Mouse (Mus musculus) large intestine, adult 2 months (tissue): Measurements from ENCODE around the gene Setd4. TPM values are rescaled to one million over a fixed set of nuclear protein-coding genes. Genes with fewer than 3 reads are reported as not detected.
"Not testable (repeated sequence)": the region's sequence is repeated elsewhere in the genome, so short reads cannot be mapped to it uniquely, and the experiment has no call there.

Source experiments
- DNase-seq: peaks from one replicate; pipeline ENCODE4 v3.0.0-alpha.2; 2012; ENCODE audit warnings: low read depth, low spot score
- WGBS: fragments of 180-500 bp; shearing (Covaris S2); methylation state at CpG from one replicate; pipeline ENCODE4 v1.1.7; 2018; 5-methylcytosine and 5-hydroxymethylcytosine counted together
- polyA plus RNA-seq: library from polyadenylated mRNA; depleted of rRNA; stranded (reverse); fragments of >200 nt; gene quantifications from 2 replicates; pipeline ENCODE4 v1.2.3, GENCODE M21; 2012; rRNA removed

Setd4 gene
- 4.4 and 7.1 TPM in 2 replicates for polyA plus RNA-seq

DNA sequence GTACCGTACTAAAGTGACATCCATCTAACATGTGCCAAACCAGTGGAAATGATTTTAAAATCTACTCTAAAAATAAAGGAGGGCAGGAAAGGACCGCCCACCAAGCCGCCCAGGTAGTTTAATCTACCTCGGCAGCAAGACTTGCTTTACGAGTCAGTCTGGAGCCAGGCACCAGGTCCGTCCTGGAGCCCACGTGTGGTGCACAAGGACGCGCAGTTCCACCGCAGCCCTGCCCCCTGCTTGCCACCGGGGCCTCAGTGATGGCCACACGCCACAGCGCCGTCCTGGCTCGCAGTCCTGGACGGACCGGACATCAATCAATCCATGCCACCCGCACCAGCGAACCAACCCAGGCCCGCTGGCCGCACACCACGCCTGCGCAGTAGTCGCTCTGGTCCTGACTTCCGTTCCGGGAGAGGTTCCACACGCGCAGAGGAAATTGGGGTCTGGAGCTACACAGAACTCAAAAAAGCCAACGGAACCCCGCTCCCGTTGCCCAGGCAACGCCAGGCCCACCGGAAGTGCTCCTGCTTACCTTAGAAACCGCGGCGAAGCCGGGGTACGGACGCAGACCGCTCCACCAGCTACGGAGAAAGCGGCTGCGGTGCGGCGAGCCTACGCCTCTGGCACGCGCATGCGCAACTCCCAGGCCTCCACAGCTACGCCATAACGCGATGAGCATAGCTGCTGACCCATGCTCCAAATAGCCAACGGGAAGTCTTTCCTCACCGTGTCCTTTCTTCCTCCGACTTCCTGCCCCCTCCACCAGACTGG is at the start of gene Setd4:
Gene Setd4, minus strand, starts transcription at position 625 of the 774 bp plus-strand sequence.
- under 1% methylated on average over 55 of the region's 55 CpGs for WGBS
- no peak for DNase-seq

DNA sequence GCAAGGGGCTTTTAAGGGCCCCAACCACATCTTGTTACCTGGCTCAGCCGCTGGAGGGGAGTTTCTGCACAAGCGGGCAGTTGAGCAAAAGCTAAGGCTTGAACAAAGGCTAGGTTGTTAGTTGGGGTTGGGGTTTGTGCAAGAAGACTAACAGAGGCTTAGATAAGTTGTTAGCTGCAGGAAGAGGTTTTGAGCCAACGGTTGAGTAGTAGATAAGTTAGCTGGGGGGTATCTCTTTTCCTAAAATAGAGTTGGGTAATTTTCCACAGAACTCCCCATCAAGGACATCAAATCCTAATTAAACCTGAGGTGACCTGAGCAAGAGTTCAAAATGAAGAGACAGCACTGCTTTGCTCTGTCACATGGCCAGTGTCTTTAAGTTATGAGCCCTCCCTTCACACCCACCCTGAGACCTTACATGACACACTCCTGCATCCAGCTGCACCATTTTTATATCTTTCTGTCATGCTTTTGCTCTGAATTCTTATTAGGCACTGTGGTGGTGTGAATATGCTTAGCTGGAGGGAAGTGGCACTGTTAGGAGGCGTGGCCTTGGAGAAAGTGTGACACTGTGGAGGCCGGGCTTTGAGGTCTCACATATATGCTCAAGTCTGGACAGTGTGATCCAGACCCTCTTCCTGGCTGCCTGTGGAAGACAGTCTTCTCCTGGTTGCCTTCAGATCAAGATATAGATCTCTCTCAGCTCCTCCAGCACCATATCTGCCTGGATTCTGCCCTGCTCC is 44.7 kb upstream of the Setd4 start:
- WGBS: 78% methylated on average over 5 of the region's 5 CpGs
- no peak for DNase-seq

DNA sequence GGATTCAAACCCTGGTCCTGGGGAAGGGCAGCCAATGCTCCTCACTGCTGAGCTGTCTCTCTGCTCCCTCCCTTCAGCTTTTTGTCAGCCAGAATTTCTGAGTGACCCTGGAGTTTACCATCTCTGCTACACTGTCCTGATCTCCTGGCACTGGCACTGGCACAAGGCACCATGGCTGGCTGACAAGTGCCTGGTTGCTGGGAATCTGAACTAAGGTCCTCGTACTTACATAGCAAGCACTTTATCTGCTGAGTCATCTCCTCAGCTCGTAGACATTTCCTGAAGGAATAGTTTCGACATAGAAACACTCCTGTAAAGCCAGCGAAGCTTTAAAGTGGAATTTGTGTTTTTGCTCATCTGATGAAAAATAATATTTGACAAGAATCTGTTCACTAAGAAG is 40.1 kb upstream of the Setd4 start:
- 22% methylated on average over 4 of the region's 4 CpGs for WGBS
- DNase-seq: no peak

DNA sequence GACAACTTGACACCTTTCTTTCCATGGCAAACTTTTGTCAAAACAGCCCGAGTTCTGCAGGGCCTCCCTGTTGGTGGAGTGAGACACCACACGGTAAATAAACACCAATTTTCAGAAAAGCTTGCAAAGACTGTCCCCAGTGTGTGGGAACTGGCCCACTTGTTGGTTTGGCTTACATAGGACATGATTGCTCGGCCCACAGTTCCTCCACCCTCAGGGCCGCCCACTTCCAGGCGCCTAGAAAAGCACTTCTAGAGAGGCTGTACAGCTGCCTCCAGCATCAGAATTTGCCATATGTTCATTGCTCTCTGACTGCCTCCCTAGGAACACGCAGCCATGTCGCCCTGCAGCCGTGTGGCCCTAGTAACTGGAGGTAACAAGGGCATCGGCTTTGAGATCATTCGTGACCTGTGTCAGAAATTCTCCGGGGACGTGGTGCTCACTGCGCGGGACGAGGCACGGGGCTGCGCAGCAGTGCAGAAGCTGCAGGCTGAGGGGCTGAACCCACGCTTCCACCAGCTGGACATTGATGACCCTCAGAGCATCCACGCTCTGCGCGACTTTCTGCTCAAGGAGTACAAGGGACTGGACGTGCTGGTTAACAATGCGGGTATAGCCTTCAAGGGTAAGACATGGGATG is 24.0 kb upstream of the Setd4 start, which contains the start of gene Gm5678:
Gene Gm5678, plus strand, starts transcription at position 337 of the 640 bp plus-strand sequence.
- DNase-seq: no peak
- WGBS: 80% methylated on average over 23 of the region's 23 CpGs

DNA sequence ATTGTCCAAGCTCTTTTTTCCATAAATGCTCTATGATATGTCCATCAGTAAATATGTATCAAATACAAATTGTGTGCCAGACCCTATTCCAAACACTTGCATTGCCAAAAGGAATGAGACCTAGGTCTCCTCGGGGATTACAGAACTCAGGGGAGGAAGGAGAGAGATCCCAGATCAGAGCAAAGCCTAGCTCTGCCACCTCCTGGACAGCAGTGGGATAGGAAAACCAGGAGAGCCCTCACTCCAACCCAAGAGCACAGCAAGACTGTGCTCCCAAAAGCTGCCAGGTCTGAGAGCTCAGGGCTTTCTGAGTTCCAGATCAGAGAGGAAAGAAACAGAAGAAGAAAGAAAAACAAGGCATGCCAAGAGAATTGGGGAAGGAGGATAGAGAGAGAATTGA is 22.9 kb upstream of the Setd4 start:
- WGBS: 7% methylated on average over 1 of the region's 1 CpGs
- DNase-seq: no peak

DNA sequence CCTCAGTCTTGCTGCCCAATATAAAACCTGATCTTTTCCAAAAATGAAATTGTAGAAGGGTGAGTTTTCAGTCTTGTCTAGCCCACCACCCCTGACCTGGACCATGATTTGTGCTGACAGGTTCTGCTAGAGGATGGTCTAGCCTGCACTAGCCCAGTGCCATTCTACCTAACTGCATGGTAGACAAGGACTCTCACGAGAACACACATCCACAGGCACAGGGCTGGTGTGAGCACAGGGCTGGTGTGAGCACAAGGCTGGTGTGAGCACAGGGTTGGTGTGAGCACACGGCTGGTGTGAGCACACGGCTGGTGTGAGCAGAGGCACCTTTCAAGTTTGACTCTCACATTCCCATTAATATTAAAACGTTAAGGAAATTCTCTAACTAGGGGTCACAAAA is 20.8 kb upstream of the Setd4 start:
- DNase-seq: no peak
- WGBS: 88% methylated on average over 4 of the region's 4 CpGs

DNA sequence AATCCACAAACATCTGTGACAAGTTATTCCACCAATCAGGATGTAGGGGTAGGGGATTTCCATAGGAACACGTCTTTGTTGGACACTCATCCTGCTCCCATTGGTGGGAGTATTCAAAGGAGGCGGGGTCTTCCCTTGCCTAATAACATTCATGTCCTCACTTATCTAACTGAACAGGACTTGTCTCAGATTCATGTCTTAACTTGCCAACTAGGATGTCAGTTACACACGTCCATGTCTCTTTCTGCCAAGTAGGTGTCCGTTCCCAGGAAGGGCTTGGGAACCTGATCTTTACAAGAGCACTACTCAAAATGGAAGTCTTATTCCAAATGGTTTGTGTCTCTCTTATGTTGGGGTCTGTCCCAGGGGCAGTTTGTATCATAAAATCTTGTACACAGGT is 19.9 kb upstream of the Setd4 start:
- 92% methylated on average over 4 of the region's 4 CpGs for WGBS
- DNase-seq: not testable (repeated sequence)

DNA sequence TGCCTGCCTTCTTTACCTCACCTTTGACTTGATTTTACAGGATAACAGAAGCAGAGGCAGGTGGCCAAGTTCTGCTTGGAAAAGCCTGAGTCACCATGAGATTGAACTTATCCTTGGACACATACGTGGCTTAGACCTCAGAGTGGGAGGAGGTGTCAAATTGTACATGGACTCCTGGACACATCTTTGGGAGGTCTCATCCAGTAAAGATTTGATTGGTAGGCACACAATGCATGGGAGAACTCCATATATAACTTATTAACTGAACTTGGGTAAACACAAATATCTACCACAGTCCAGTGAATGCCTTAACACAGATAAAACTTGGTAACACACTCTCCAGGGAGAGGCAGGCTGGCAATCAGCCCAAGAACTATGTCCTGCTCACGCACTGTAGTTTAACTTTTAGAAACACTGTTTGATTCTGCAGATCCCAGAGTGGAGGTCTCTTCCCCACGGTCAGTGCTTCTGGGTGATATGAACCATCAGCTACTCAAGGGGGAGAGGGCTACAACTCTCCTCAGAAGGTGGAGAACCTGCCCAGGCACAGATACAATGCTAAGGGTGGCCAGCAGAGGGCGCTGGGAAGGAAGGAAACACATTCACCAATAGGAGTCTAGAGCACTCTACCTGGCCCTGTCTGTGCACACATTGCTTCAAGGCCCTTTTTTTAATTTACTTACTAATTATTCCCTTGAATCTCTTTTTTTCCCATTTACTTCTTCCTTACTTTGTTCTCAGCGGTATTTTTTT is 11.4 kb upstream of the Setd4 start:
- no peak for DNase-seq
- WGBS: 14% methylated on average over 5 of the region's 5 CpGs

DNA sequence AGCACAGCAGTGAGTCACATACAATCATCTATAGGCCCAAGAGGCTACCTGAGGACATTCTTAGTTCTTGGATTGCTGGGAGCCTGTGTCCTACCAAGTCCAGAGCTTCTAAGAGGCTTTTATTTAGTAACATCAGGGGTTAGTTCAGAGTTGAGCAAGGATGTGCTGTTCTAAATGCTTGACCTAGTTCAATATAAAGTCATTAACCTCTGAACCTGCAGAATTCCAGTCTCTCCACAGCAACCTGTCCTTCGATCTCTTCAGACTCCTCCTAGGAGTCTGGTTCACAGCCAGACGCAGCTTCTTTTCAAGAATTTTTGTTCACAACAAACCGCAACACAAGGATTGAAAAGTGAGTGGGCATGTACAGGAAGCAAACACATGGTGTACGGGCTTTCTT is 7.1 kb upstream of the Setd4 start:
- 80% methylated on average over 4 of the region's 4 CpGs for WGBS
- no peak for DNase-seq

DNA sequence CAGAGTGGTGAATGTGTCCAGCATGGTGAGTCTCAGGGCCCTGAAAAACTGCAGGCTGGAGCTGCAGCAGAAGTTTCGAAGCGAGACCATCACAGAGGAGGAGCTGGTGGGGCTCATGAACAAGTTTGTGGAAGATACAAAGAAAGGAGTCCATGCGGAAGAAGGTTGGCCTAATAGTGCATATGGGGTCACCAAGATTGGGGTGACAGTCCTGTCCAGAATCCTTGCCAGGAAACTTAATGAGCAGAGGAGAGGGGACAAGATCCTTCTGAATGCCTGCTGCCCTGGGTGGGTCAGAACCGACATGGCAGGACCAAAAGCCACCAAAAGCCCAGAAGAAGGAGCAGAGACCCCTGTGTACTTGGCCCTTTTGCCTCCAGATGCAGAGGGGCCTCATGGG is 5.9 kb upstream of the Setd4 start:
- no peak for DNase-seq
- 95% methylated on average over 4 of the region's 4 CpGs for WGBS

DNA sequence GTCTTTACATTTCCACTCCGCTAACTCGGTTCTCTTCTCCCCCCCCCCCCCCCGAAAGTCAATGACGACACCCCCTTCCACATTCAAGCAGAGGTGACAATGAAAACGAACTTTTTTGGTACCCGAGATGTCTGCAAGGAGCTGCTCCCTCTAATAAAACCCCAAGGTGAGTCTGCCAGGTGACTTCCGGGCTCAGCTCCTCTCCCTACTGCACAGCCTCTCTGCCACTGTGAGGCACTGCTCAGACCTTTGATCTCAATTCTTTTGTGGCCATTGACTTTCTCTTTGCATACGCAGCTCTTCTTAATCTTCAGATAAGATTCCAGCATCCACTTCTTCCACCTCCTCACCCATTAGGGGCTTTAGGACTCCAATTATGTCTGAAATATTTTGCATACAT is 4.9 kb upstream of the Setd4 start:
- WGBS: 35% methylated on average over 8 of the region's 8 CpGs
- DNase-seq: no peak

DNA sequence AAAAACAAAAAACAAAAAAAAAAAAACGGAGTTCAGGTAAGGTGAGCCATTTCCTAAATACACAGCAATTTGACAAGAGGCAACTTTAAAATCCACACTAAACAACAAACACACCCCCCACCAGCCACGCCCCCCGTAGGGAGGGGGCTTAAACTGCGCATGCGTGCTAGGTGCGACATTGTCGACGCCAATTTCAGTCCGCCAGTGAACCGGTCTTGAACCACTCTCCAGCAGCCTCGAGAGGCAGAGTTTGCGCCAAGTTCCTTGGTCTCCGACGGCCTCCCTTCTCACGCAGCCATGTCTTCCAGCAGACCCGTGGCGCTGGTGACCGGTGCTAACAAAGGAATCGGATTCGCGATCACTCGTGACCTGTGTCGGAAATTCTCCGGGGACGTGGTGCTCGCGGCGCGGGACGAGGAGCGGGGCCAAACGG is 3.8 kb upstream of the Setd4 start:
- WGBS: under 1% methylated on average over 32 of the region's 32 CpGs
- no peak for DNase-seq

DNA sequence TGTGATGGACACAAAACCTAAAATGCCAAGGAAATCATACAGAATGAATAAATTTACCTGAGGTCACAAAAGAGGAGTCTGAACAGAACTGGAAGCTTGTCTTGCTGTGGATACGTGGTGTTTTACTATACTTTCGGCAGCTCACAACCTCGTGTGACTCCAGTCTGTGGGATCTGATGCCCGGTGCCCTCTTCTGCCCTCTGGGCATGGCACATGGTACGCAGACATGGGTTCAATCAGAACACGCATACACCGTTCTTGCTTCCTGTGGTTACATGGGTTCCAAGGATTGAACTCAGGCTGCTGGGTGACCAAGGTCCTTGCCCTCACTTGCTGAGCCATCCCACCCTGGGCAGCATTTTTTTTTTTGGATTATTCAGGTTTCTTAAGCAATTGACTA is 2.3 kb upstream of the Setd4 start:
- 93% methylated on average over 7 of the region's 7 CpGs for WGBS

DNA sequence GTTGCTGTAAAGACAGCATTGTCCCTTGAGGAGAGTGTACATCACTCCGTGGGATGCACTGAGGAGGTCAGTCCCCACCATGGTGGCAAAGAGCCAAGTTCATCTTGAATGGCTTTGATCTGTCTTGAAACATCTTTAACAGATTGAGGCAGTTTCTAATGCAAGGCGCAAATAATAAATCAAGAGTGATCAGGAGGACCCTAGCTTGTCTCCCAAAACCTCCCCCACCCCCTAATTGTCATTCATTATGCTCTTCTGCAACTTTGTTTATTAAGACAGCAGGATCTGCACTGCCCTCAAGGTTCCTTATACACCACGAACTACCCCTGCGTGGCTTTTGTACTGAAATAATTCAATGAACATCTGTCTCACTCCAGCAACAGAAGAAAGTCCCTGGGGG is 1.7 kb upstream of the Setd4 start, which contains the start of gene Cbr1:
Gene Cbr1, plus strand, starts transcription at position 301 of the 400 bp plus-strand sequence.
- 78% methylated on average over 4 of the region's 4 CpGs for WGBS
- DNase-seq: no peak

More for the DNA sequence above, 2.3 kb upstream of the Setd4 start:
- DNase-seq: no peak

DNA sequence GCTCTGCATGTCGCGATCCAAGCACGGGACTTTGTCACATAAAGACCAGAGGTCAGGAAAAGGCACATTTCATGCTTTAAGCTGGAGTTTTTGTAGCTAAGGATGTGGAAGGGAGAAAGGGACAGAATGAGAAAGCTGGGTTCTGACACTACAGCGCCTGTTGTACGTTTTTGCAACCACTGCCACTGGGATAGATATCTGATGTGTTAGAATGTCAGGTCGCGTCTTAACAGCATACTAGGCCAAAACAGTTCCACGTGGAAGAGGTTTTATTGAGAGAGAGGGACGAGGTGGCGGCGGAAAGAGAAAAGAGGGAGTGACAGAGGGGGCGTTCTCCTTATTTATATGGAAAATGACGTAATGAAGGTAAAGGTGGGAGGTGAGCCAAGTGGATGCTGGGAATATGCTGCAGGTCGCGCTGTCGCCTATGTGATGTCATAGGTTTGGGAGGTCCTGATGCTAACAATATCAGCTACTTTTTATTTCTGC is 662 bp upstream of the Setd4 start:
- WGBS: 8% methylated on average over 16 of the region's 16 CpGs
- DNase-seq: no peak

DNA sequence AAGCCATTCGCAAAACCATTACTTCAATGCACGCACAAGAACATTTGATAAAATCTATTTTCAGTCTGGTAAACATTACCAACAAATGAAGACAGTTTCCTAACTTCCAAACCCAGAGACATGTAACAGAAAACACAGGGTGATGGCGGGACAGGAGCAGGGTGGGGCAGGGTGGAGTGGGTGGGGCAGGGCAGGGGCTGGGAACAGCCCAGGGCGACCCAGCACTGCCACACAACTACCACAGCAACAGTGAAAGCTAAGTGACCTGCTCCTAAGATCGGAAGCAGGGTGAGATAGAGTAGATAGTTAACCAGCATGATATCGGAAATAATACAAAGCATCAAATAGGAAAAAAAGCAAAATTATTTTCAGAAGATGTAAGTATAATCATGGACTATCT is 4.4 kb downstream of the Setd4 start:
- no peak for DNase-seq
- 68% methylated on average over 6 of the region's 6 CpGs for WGBS

DNA sequence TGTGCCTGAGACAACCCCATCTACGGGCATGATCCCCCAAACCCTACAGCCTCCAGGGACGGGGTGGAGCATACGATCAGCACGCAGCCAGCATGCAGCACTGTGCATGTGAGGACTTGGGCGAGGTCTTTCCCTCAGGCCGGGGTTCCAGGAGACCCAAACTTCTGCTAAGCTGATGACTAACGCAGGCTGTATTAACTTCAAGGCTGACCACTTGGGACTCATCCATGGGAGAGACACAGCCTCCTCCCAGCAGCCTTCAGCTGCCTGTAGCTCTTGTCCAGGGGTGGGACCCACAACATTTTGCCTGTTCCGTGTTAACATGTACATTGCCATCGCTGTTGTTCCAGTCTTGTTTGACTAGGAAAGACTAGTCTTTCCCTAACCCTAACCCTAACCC is 6.3 kb downstream of the Setd4 start:
- no peak for DNase-seq
- WGBS: 94% methylated on average over 9 of the region's 9 CpGs

DNA sequence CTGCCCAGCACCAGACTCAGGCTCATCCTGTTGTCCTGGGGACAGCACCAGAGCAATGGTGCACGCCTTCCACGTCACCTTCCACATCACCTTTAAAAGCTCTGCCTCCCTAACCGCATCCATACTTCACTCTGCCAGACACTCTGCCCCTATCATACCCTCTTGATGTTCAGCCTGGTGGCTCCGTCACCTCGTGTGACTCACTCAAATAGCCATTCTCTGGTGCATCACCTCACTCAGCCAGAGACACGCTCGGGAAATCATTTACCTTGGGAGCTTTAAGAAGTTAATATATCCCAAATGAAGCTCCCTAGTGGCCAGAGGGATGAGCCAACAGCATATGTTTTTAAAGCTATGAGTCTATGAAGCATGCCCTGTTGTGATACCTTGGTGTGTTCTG is 7.1 kb downstream of the Setd4 start:
- 94% methylated on average over 7 of the region's 7 CpGs for WGBS
- no peak for DNase-seq

DNA sequence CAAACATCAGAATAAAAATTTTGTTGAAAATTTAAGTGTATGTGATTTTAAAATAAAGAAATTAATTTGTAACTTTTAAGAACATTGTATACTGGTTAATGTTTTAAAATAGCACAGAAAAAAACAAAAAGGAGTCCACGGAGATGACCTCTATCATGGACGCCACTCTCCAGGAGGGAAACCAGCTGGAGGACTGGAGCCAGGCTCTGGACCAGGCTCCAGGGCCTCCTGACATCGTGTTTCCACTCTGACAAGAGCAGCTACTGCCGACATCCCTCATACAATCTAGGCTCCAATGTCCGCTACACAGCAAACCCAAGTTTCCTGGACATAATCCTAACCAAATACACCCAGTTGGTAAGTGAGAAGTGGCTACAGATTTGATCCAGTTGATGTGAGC is 8.1 kb downstream of the Setd4 start:
- WGBS: 81% methylated on average over 5 of the region's 5 CpGs
- no peak for DNase-seq

DNA sequence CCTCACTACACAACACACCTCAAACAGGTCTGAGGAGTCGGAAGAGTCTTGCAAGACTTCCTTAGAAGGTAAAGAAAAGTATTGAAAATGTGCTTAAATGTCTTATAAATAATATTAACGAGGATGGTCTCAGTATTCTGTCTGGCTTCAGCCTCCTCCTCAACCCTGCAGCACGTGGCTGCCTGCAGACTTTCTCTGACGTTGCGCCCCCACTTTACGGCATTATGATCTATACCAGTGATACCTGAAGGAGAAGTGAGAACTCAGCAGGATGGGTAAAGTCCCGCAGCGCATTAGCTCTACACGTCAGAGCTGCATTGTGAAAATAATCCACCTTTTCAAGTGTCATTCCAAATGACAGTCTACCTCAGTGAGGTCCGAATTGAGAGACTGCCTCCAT is 9.4 kb downstream of the Setd4 start:
- 93% methylated on average over 10 of the region's 10 CpGs for whole genome bisulfite sequencing
- DNase-seq: no peak
